Mouse (Mus musculus): ENCODE data around the gene Zfp882.
"Not testable (repeated sequence)": the region's sequence is repeated elsewhere in the genome, so short reads cannot be mapped to it uniquely, and the experiment has no call there.

The Zfp882 gene

GRCm38 (mm10) chr8:71952961-71953700, 44.7 kb downstream of the Zfp882 start:
- DNase-seq = not testable (repeated sequence)

- DNase-seq = no peak
Measured at GRCm38 (mm10) chr8:71954666-71955065, 46.3 kb downstream of the Zfp882 start.

- DNase-seq = no peak
Measured at GRCm38 (mm10) chr8:71960483-71960882, 52.1 kb downstream of the Zfp882 start.

- no peak for DNase-seq
Measured at GRCm38 (mm10) chr8:71961796-71962195, 53.4 kb downstream of the Zfp882 start.

- no peak for DNase-seq
Measured at GRCm38 (mm10) chr8:71964051-71964450, 55.6 kb downstream of the Zfp882 start.

GRCm38 (mm10) chr8:71965166-71965565, 56.8 kb downstream of the Zfp882 start:
- DNase-seq = no peak

All from B cell, adult 2 months (primary cell).